Mouse (Mus musculus): ENCODE measurements around the gene Paxip1.
A peak's percentile ranks its signal among the peaks of the same experiment; 100 is the strongest.

Paxip1 gene

DNA sequence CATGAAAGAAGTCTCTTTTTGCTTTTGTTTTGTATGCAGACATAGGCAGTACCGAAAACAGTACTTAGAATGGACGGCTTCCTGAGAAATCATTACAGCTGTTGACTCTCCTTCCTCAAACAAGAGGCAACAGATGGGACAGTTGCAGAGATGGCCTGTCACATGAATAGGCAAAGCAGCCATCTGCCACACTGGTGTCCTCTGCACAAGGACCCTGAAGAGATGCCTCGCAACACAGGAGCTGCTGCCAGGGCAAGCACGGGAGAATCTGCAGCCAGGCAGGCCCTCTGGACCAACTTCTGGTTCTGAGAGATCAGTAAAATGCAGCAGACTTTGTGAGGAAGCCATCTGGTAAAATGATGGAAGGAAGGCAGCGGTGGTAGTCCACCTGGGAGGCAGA, 23.5 kb downstream of the Paxip1 start:
- Histone ChIP-seq H3K27me3 (ENCODE audit: control insufficient read depth, insufficient read depth, low read length, poor library complexity, severe bottlenecking) (no peaks in the 10 kb centered on the region), H3K36me3 (ENCODE audit: control insufficient read depth, insufficient read depth, low read length, poor library complexity, severe bottlenecking) (no peaks in the 10 kb centered on the region; the same call in 1 of the 2 replicates)
- no peak for DNase-seq (ENCODE audit: low read depth, low spot score)

DNA sequence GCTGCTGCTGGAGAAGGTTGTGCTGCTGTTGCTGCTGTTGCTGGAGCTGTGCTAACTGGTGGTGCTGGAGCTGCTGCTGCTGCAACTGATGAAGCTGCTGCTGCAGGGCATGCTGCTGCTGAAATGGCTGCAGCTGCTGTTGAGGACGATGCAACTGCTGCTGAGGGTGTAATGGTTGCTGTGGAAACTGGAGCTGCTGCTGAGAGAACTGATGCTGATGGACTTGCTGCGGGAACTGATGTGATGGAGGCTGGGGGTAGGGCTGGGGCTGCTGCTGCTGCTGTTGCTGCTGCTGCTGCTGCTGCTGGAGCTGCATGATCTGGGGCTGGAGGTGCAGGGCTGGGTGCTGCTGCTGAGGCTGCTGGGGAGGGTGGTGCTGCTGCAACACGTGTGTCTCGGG, 25.7 kb downstream of the Paxip1 start:
- no peaks in the 10 kb centered on the region; the same call in 1 of the 2 replicates for H3K36me3 ChIP-seq (ENCODE audit: control insufficient read depth, insufficient read depth, low read length, poor library complexity, severe bottlenecking)
- no peaks in the 10 kb centered on the region for H3K27me3 ChIP-seq (ENCODE audit: control insufficient read depth, insufficient read depth, low read length, poor library complexity, severe bottlenecking)
- DNase-seq (ENCODE audit: low read depth, low spot score): no peak

DNA sequence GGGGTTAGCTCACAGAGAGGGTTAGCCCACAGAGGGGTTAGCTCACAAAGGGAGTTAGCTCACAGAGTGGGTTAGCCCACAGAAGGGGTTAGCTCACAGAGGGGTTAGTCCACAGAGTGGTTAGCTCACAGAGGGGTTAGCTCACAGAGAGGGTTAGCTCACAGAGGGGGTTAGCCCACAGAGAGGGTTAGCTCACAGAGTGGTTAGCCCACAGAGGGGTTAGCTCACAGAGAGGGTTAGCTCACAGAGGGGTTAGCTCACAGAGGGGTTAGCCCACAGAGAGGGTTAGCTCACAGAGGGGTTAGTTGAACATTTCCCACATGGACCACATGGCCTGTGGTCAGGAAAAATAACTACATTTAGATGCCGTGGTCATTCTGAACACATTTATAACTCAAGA, 46.5 kb downstream of the Paxip1 start:
- no peak for DNase-seq (ENCODE audit: low read depth, low spot score)
- Histone ChIP-seq H3K27me3 (ENCODE audit: control insufficient read depth, insufficient read depth, low read length, poor library complexity, severe bottlenecking) (no peaks in the 10 kb centered on the region), H3K36me3 (ENCODE audit: control insufficient read depth, insufficient read depth, low read length, poor library complexity, severe bottlenecking) (peaks cover 12% of the 10 kb centered on the region; the same call in 1 of the 2 replicates)

DNA sequence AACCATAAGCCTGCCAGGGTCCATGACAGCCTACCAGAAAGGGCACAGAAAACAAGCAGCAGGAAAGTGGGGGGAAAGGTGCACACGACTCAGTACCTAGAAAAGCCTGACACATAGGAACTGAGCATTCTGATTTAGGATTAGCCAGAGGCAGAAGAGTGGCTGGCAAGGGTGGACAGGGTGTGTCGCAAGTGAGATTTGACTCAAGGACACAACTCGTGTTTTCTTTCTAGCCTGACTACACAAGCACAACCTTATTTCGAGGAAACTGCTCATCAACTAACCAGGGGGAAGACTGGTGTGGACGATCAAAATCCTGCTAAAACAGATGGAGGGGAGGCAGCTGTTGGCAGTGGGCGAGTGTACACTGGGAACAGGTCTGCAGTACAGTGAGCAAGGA, 52.3 kb downstream of the Paxip1 start:
- Histone ChIP-seq H3K36me3 (ENCODE audit: control insufficient read depth, insufficient read depth, low read length, poor library complexity, severe bottlenecking) (peaks cover 6% of the 10 kb centered on the region), H3K27me3 (ENCODE audit: control insufficient read depth, insufficient read depth, low read length, poor library complexity, severe bottlenecking) (no peaks in the 10 kb centered on the region)
- DNase-seq (ENCODE audit: low read depth, low spot score): no peak

DNA sequence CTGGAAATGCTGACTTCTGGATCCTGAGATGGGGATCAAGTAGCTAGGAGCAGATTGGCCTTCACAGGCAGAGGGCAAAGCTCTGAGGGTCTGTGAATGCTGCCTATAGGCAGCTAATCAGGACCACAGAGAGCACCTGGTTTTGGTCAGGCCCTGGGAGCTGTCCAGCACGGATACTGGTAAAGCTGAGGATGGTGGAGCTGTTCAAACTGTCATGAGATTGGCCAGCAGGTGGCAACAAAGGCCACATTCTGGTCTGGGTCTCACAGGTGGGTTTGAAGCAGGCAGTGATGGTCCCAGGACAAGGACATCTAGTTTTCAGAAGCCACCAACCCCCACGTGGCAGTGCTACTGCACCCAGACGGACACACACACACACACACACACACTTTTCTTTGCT, 54.3 kb downstream of the Paxip1 start:
- DNase-seq (ENCODE audit: low read depth, low spot score): peak; percentile 27
- Histone ChIP-seq H3K27me3 (ENCODE audit: control insufficient read depth, insufficient read depth, low read length, poor library complexity, severe bottlenecking) (no peaks in the 10 kb centered on the region), H3K36me3 (ENCODE audit: control insufficient read depth, insufficient read depth, low read length, poor library complexity, severe bottlenecking) (peaks cover 4% of the 10 kb centered on the region)

DNA sequence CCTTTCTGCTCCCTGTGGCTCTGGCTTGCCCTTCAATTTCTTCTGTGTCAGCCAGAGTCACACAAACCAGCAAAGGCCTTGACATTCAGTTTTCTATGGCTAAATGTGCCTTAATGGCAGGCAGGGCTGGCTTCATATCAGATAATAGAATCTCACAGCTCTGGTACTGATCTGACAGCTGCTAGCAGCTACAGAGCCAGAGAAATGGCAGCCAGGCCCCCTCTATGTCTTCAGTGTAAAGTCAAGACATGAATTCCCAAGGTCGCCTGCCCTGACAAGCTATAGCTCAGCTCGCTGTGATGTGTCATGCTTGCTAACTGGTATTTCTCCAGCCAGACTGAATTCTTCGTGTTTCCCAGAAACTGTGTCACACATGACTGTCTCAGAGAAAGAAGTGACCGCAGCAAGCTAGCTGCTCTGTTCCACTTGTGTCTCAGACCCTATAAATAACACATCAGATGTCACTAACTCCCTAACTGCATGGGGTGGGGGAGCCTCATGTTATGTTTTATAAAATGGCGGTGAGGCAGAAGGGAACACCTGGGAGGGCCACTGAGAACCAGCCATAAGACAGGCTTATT, 59.1 kb downstream of the Paxip1 start:
- H3K27me3 ChIP-seq (ENCODE audit: control insufficient read depth, insufficient read depth, low read length, poor library complexity, severe bottlenecking): no peaks in the 10 kb centered on the region
- DNase-seq (ENCODE audit: low read depth, low spot score): no peak
- no peaks in the 10 kb centered on the region for H3K36me3 ChIP-seq (ENCODE audit: control insufficient read depth, insufficient read depth, low read length, poor library complexity, severe bottlenecking)

DNA sequence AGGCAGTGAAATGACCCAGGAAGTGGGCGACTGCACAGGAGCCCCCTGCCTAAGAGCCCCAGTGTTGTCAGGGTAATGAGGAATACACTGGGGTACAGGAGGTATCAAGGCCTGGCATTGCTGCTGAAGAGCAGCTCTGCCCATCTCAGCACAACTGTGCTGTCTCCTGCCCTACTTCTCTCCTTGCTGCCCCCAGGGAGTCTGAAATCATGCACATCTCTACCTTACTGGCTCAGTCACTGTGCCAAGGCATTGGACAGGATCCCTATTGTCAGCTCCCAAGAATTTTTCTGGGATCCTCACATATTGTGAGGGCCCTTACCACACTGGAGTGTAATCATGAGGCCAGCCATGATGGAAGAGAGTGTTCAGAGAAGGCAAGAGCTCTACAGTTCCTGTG, 60.1 kb downstream of the Paxip1 start:
- H3K36me3 ChIP-seq (ENCODE audit: control insufficient read depth, insufficient read depth, low read length, poor library complexity, severe bottlenecking): no peaks in the 10 kb centered on the region
- DNase-seq (ENCODE audit: low read depth, low spot score): no peak
- no peaks in the 10 kb centered on the region for H3K27me3 ChIP-seq (ENCODE audit: control insufficient read depth, insufficient read depth, low read length, poor library complexity, severe bottlenecking)

DNA sequence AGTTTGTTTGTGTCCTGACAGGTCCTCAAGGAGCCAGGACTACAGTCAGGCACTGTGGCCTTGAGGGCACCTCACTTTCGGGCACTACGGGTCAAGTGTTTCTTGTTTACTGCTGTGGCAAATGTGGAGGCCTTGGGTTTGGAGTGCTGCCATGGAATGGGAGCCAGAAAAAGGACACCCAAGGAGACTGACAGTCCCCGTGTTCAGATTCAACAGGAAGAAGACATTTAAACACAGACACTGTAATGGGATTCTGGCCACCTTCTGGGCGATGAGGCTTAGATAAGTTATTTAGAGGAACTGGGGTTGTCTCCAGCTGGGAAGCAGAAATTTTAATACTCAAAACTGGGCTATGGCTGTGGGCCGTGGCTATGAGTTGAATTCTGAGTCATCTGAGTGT, 60.8 kb downstream of the Paxip1 start:
- H3K27me3 ChIP-seq (ENCODE audit: control insufficient read depth, insufficient read depth, low read length, poor library complexity, severe bottlenecking): no peaks in the 10 kb centered on the region
- no peaks in the 10 kb centered on the region for H3K36me3 ChIP-seq (ENCODE audit: control insufficient read depth, insufficient read depth, low read length, poor library complexity, severe bottlenecking)
- DNase-seq (ENCODE audit: low read depth, low spot score): no peak

DNA sequence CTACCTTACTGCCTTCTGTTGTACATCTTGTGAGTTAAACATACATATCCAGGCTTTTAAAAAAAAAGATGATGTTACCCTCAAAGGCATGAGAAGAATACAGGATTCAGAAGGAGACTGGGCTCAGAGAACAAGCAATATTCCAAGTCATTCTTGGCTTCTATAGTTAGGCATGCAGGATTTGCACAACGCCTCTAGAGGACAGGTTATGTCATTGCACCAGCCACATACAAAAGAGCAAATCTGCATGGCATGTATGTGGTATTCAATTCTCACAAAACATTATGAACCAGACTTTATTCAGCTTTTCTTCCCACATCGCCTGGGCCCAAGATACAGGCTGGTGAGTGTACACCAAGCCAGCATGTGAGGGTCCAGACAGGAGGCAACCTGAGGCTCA, 67.0 kb downstream of the Paxip1 start:
- Histone ChIP-seq H3K27me3 (ENCODE audit: control insufficient read depth, insufficient read depth, low read length, poor library complexity, severe bottlenecking) (no peaks in the 10 kb centered on the region), H3K36me3 (ENCODE audit: control insufficient read depth, insufficient read depth, low read length, poor library complexity, severe bottlenecking) (no peaks in the 10 kb centered on the region)
- no peak for DNase-seq (ENCODE audit: low read depth, low spot score)

DNA sequence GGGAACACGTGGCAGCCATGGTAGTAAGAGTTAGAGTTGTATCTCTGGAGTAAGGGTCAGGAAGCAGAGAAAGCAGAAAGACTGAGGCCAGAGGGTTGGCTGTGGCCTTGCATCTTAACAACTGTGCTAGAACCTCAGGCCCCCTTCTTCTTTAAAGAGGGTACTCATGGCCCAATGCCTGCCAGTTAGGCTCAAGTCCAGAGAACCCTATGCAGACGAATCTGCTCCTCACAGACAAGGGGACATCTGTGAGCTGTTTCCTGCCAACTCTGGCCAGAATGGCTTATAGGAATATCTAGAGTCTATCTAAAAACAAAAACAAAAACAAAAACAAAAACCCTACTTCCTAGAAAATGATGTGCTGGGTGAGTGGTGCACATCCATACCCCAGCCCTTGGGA, 72.2 kb downstream of the Paxip1 start:
- DNase-seq (ENCODE audit: low read depth, low spot score): no peak
- H3K27me3 ChIP-seq (ENCODE audit: control insufficient read depth, insufficient read depth, low read length, poor library complexity, severe bottlenecking): no peaks in the 10 kb centered on the region

DNA sequence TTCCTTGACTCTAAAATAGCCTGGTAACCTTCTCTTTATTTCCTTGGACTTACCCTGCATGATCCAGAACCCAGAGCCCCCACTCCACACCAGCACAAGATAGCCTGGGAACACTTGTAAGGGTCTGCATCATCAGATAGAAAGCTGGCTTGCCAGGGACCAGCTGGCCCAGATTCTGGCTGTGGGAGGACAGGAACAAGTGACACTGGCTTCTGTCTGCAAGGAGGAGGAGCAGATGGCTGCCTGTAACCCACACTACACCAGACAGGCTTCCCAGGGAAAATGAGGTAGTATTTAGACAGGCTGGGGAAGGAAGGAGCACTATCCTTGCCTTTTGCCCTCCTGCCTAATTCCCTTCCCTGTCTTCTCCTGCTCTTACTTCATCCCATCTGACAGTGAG, 74.2 kb downstream of the Paxip1 start:
- H3K36me3 ChIP-seq (ENCODE audit: control insufficient read depth, insufficient read depth, low read length, poor library complexity, severe bottlenecking): no peaks in the 10 kb centered on the region

More for the DNA sequence above, 72.2 kb downstream of the Paxip1 start:
- no peaks in the 10 kb centered on the region for H3K36me3 ChIP-seq (ENCODE audit: control insufficient read depth, insufficient read depth, low read length, poor library complexity, severe bottlenecking)

DNA sequence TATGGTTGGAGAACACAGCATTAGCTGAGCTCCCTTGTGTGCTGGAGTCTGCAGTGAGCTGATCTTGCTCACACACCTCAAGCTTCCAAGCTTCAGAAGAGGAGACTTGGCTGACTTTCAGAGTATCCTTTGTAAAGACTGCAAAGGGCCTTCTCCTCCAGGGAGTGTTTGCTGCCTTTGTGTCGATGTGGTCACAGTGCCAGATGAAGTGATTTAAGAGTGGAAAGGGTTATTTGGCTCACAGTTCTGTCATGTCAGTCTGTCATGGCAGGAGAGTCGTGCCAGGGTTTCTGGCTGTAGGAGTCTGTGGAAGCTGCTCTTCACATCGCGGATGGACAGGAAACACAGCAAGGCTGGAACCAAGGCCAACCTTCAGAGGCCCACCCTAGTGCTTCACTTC, 75.5 kb downstream of the Paxip1 start:
- Histone ChIP-seq H3K36me3 (ENCODE audit: control insufficient read depth, insufficient read depth, low read length, poor library complexity, severe bottlenecking) (no peaks in the 10 kb centered on the region), H3K27me3 (ENCODE audit: control insufficient read depth, insufficient read depth, low read length, poor library complexity, severe bottlenecking) (no peaks in the 10 kb centered on the region)
- no peak for DNase-seq (ENCODE audit: low read depth, low spot score)

More for the DNA sequence above, 74.2 kb downstream of the Paxip1 start:
- no peaks in the 10 kb centered on the region for H3K27me3 ChIP-seq (ENCODE audit: control insufficient read depth, insufficient read depth, low read length, poor library complexity, severe bottlenecking)
- no peak for DNase-seq (ENCODE audit: low read depth, low spot score)

DNA sequence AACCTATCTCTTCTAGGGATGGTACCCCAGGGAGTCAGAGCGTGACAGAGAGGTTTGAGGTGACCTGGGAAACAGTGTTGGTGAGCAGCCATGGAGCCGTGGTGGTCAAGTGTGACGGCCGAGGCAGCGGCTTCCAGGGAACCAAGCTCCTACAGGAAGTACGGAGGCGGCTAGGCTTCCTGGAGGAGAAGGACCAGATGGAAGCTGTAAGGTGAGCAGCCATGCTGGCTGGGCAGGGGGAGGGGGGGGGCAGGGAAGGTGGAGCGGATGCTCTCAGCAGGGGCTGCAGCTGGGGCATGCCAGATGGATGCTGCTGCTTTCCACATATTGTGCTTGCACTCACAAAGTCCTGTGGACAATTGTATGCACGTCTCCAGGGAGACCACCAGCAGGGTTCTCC, 77.1 kb downstream of the Paxip1 start:
- Histone ChIP-seq H3K27me3 (ENCODE audit: control insufficient read depth, insufficient read depth, low read length, poor library complexity, severe bottlenecking) (no peaks in the 10 kb centered on the region), H3K36me3 (ENCODE audit: control insufficient read depth, insufficient read depth, low read length, poor library complexity, severe bottlenecking) (no peaks in the 10 kb centered on the region)
- no peak for DNase-seq (ENCODE audit: low read depth, low spot score)

DNA sequence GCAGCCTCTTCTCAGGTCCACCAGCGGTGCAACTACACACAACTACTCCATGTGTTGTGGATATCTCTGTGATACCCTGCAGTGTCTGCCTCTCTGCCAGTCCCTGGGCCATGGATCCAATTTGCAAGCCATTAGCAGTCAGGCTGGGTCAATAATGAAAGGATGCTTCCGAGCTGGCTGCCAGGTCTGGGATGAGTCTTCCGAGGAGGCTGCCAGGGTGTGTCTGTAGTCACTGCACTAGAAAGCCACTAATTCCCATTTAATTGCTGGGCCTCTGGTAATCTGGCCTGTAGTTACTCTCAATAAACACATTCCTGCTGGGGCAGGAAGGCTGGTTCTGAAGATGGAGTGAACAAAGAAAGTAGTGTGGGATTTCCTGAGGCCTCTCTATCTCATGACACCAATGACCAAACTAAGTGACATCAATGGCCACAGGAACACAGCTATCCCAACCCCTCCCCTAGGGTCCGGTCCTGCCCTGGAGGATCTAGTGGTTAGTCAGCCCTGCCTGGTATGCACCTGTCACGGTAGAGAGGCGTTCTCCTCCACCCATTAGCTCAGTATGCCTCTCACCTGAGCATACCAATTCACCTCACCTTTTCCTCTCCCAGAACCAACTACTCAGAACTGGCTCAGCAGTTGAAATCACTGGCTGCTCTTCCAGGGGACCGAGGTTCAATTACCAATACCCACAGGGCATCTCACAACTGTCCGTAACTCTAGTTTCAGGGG, 79.9 kb downstream of the Paxip1 start:
- H3K27me3 ChIP-seq (ENCODE audit: control insufficient read depth, insufficient read depth, low read length, poor library complexity, severe bottlenecking): no peaks in the 10 kb centered on the region
- no peak for DNase-seq (ENCODE audit: low read depth, low spot score)
- no peaks in the 10 kb centered on the region for H3K36me3 ChIP-seq (ENCODE audit: control insufficient read depth, insufficient read depth, low read length, poor library complexity, severe bottlenecking)

DNA sequence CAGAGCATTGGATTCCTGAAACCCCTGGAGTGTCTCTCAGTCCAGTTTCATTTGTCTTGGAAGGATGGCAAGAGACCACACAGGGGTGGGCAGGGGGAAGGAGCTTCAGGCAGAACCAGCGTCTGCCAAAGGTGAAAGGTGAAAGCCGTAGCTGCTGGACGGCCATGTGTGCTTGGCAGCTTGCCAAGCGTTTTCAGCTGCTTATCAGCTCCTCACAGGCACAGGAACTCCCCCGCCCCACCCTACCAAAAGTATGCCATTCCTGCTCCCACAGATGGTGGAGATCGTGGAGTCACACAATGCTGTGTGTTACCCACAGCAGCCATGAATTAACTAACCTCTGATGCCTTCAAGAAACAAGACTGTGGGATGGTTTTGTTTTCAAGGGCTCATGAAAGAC, 83.3 kb downstream of the Paxip1 start:
- DNase-seq (ENCODE audit: low read depth, low spot score): no peak
- no peaks in the 10 kb centered on the region for H3K36me3 ChIP-seq (ENCODE audit: control insufficient read depth, insufficient read depth, low read length, poor library complexity, severe bottlenecking)
- H3K27me3 ChIP-seq (ENCODE audit: control insufficient read depth, insufficient read depth, low read length, poor library complexity, severe bottlenecking): no peaks in the 10 kb centered on the region

DNA sequence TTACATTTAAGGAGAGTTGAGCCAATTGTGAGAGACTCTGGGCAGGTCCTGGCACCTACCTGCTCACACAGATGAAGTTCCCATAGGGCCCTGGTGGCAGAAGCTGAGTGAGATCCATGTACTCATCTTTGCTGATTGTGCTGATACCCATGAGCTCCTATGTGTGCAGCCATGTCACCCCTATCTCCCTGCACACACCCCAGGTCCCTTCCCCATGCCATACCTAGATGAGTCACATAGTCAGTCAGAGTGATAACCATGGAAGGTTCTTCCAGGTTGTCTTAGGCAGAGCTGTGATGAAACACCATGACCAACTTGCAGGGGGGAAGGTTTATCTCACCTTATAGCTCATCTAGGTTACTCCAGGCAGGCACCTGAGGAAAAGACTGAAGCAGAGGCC, 84.2 kb downstream of the Paxip1 start:
- no peak for DNase-seq (ENCODE audit: low read depth, low spot score)
- H3K36me3 ChIP-seq (ENCODE audit: control insufficient read depth, insufficient read depth, low read length, poor library complexity, severe bottlenecking): no peaks in the 10 kb centered on the region

More for the DNA sequence above, 84.2 kb downstream of the Paxip1 start:
- H3K27me3 ChIP-seq (ENCODE audit: control insufficient read depth, insufficient read depth, low read length, poor library complexity, severe bottlenecking): no peaks in the 10 kb centered on the region

Measured in splenic B cell, adult 2 months (primary cell).